Mouse (Mus musculus): ENCODE results near the gene Rimklb. TPM values are rescaled to one million over a fixed set of nuclear protein-coding genes. Genes with fewer than 3 reads are reported as not detected.

The Rimklb gene
- polyA plus RNA-seq, 1 experiment from 2014 or later: 27.6 TPM

DNA sequence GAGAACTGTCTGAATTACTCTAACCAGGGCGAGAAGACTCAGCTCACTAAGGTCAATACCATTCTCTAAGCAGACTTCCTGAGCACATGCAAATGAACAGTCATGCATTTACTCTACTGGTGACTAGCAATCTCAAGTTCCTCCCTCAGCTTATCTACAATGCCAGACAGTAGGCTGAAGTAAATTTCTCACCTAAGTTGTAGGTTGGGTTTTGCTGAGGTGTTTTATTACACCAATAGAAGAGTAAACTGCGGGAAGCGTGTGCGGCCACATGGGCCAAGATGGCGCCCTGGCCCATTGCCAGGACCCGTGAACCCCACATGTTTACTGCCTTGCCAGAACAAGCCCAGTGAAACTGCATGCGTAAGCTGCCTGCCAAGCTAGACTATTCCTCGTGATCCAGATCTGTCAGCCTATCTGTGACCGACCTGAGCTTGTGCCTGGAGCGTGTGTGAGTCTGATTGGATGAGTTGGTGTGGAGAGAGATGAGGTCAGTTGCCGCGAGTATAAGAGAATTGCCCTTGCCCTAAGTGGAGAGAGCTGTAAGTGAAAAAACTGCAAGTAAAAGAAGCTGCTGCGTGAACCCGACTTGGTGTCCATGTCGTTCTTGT, 29.4 kb downstream of the Rimklb start:
- H3K27me3 ChIP-seq: no peaks in the 10 kb centered on the region
- no peaks in the 10 kb centered on the region for H3K9me3 ChIP-seq
- 0 out of 2 replicates have a peak, but pooled peaks have one; percentile 15 for ATAC-seq (ENCODE audit: insufficient number of reproducible peaks, insufficient read depth, low FRiP score, low TSS enrichment, low read depth)
- no peak overlapping the region for H3K9ac ChIP-seq
- H3K4me3 ChIP-seq: no peak overlapping the region
- H3K27ac ChIP-seq: no peak overlapping the region
- H3K4me2 ChIP-seq: no peak overlapping the region
- H3K36me3 ChIP-seq: peaks cover 67% of the 10 kb centered on the region
- H3K4me1 ChIP-seq: no peaks in the 10 kb centered on the region
- 89% methylated on average over 15 of the region's 15 CpGs for WGBS

GRCm38 (mm10) chr6:122466092-122466713, 32.4 kb downstream of the Rimklb start:
- no peaks in the 10 kb centered on the region for H3K9me3 ChIP-seq
- no peak overlapping the region for H3K9ac ChIP-seq
- H3K4me2 ChIP-seq: no peak overlapping the region
- 0 out of 2 replicates have a peak, but pooled peaks have one; percentile 6 for ATAC-seq (ENCODE audit: insufficient number of reproducible peaks, insufficient read depth, low FRiP score, low TSS enrichment, low read depth)
- no peaks in the 10 kb centered on the region for H3K4me1 ChIP-seq
- no peaks in the 10 kb centered on the region for H3K27me3 ChIP-seq
- H3K36me3 ChIP-seq: peaks cover 68% of the 10 kb centered on the region
- H3K27ac ChIP-seq: no peak overlapping the region
- no peak overlapping the region for H3K4me3 ChIP-seq
- WGBS: 91% methylated on average over 3 of the region's 3 CpGs

DNA sequence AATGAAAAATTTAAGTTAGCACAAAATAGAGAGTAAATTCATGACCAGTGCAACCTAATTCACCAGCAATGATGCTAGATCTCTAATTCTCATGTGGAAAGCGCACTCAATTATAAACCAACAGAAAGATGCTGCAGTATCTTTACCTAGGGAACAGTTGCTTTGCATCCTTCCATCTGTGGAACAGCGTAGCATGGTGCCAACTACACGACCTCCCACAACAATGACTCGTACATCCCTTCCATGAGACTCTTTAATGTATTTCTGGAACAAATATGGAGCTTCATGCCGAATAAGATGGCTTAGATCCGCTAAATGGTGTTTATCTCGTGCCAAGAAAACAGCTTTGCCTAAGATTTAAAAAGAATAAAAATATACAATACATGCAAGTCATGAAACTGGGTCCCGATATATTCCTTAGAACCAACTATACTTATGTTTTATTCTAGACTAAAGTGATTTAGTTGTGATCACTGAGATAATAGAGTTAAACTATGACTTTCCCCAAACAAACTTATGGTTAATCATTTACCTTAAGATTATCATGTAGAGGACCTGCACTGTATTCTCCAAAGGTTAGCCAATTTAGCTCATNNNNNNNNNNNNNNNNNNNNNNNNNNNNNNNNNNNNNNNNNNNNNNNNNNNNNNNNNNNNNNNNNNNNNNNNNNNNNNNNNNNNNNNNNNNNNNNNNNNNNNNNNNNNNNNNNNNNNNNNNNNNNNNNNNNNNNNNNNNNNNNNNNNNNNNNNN, 39.4 kb downstream of the Rimklb start:
- 93% methylated on average over 8 of the region's 8 CpGs for WGBS

GRCm38 (mm10) chr6:122447848-122448247, 50.7 kb downstream of the Rimklb start:
- Histone ChIP-seq H3K36me3 (peaks cover 15% of the 10 kb centered on the region), H3K27ac (no peak overlapping the region), H3K9ac (no peak overlapping the region), H3K27me3 (no peaks in the 10 kb centered on the region), H3K4me2 (no peak overlapping the region), H3K9me3 (no peaks in the 10 kb centered on the region), H3K4me3 (no peak overlapping the region), H3K4me1 (no peaks in the 10 kb centered on the region)
- ATAC-seq (ENCODE audit: insufficient number of reproducible peaks, insufficient read depth, low FRiP score, low TSS enrichment, low read depth): no peak
- WGBS: 73% methylated on average over 7 of the region's 7 CpGs

More for the DNA sequence above, 39.4 kb downstream of the Rimklb start:
- no peaks in the 10 kb centered on the region for H3K27me3 ChIP-seq
- peaks cover 52% of the 10 kb centered on the region for H3K36me3 ChIP-seq
- H3K9ac ChIP-seq: no peak overlapping the region
- H3K4me3 ChIP-seq: no peak overlapping the region
- H3K4me1 ChIP-seq: no peaks in the 10 kb centered on the region
- no peak overlapping the region for H3K4me2 ChIP-seq
- no peaks in the 10 kb centered on the region for H3K9me3 ChIP-seq
- no peak for ATAC-seq (ENCODE audit: insufficient number of reproducible peaks, insufficient read depth, low FRiP score, low TSS enrichment, low read depth)
- no peak overlapping the region for H3K27ac ChIP-seq

GRCm38 (mm10) chr6:122445215-122445614, 53.3 kb downstream of the Rimklb start:
- WGBS: 80% methylated on average over 6 of the region's 6 CpGs
- Histone ChIP-seq H3K36me3 (peaks cover 11% of the 10 kb centered on the region), H3K27me3 (no peaks in the 10 kb centered on the region), H3K4me1 (no peaks in the 10 kb centered on the region), H3K9ac (no peak overlapping the region), H3K4me3 (no peak overlapping the region), H3K27ac (no peak overlapping the region), H3K9me3 (no peaks in the 10 kb centered on the region), H3K4me2 (no peak overlapping the region)
- ATAC-seq (ENCODE audit: insufficient number of reproducible peaks, insufficient read depth, low FRiP score, low TSS enrichment, low read depth): no peak

- Histone ChIP-seq H3K4me2 (no peak overlapping the region), H3K4me1 (no peaks in the 10 kb centered on the region), H3K27ac (no peak overlapping the region), H3K9me3 (no peaks in the 10 kb centered on the region), H3K27me3 (no peaks in the 10 kb centered on the region), H3K4me3 (no peak overlapping the region), H3K36me3 (no peaks in the 10 kb centered on the region), H3K9ac (no peak overlapping the region)
- ATAC-seq (ENCODE audit: insufficient number of reproducible peaks, insufficient read depth, low FRiP score, low TSS enrichment, low read depth): no peak
- 50% methylated on average over 4 of the region's 4 CpGs for WGBS
Measured at GRCm38 (mm10) chr6:122440632-122441226, 57.8 kb downstream of the Rimklb start.

- WGBS: 87% methylated on average over 4 of the region's 4 CpGs
- Histone ChIP-seq H3K4me1 (no peaks in the 10 kb centered on the region), H3K4me3 (no peak overlapping the region), H3K27me3 (no peaks in the 10 kb centered on the region), H3K9me3 (no peaks in the 10 kb centered on the region), H3K4me2 (no peak overlapping the region), H3K9ac (no peak overlapping the region), H3K36me3 (no peaks in the 10 kb centered on the region), H3K27ac (no peak overlapping the region)
- no peak for ATAC-seq (ENCODE audit: insufficient number of reproducible peaks, insufficient read depth, low FRiP score, low TSS enrichment, low read depth)
Measured at GRCm38 (mm10) chr6:122439249-122439648, 59.3 kb downstream of the Rimklb start.

GRCm38 (mm10) chr6:122435270-122435669, 63.3 kb downstream of the Rimklb start:
- Histone ChIP-seq H3K4me1 (no peaks in the 10 kb centered on the region), H3K27ac (no peak overlapping the region), H3K4me2 (no peak overlapping the region), H3K9ac (no peak overlapping the region), H3K36me3 (no peaks in the 10 kb centered on the region), H3K27me3 (no peaks in the 10 kb centered on the region), H3K4me3 (no peak overlapping the region), H3K9me3 (no peaks in the 10 kb centered on the region)
- WGBS: 93% methylated on average over 2 of the region's 2 CpGs
- no peak for ATAC-seq (ENCODE audit: insufficient number of reproducible peaks, insufficient read depth, low FRiP score, low TSS enrichment, low read depth)

GRCm38 (mm10) chr6:122427456-122427855, 71.1 kb downstream of the Rimklb start:
- peaks cover 3% of the 10 kb centered on the region; the same call in 1 of the 2 replicates for H3K9me3 ChIP-seq
- no peak overlapping the region for H3K4me3 ChIP-seq
- H3K4me2 ChIP-seq: no peak overlapping the region
- no peak overlapping the region for H3K9ac ChIP-seq
- H3K36me3 ChIP-seq: no peaks in the 10 kb centered on the region
- no peaks in the 10 kb centered on the region for H3K4me1 ChIP-seq
- H3K27me3 ChIP-seq: no peaks in the 10 kb centered on the region
- H3K27ac ChIP-seq: no peak overlapping the region
- 89% methylated on average over 7 of the region's 7 CpGs for WGBS
- no peak for ATAC-seq (ENCODE audit: insufficient number of reproducible peaks, insufficient read depth, low FRiP score, low TSS enrichment, low read depth)

DNA sequence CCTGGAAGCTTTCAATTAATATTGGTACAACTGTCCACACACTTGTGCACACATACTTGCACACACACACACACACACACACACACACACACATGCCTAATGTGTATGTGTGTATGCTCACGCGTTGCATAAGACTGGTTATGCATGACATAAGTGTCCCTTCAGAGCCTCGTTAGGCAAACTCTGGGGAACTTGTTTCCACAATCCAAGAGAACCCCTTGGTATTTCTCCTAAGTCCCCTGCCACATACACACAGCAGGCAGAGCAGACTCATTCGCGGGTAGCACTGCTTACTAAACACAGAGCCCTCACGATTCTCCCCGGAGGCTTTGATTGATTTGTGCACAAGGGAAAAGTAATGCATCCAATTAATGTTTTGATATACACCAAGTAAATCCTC, 81.5 kb downstream of the Rimklb start:
- Histone ChIP-seq H3K9me3 (no peaks in the 10 kb centered on the region), H3K4me2 (no peak overlapping the region), H3K36me3 (no peaks in the 10 kb centered on the region), H3K4me3 (no peak overlapping the region), H3K27me3 (no peaks in the 10 kb centered on the region), H3K27ac (no peak overlapping the region), H3K9ac (no peak overlapping the region), H3K4me1 (peaks cover 24% of the 10 kb centered on the region)
- ATAC-seq (ENCODE audit: insufficient number of reproducible peaks, insufficient read depth, low FRiP score, low TSS enrichment, low read depth): no peak
- WGBS: 38% methylated on average over 7 of the region's 7 CpGs

DNA sequence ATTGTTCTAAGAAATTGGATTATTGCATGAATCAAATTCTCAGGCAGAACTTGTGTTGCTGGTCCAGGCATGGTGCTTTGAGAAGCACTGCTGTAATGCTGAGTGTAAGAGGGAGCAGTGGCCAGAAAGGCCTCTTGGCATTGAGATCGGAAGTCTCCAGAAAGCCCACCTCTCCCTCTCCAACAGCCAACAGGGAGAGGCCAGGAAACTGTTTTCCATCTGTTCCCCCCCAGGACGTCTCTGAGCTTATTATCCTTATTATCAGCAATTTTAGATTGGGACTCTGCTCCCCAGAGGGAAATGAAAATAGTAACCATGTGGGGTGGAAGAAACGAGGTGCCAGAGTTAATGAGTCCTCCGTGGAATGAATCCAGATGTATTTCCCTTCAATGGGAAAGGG, 82.2 kb downstream of the Rimklb start:
- Histone ChIP-seq H3K4me1 (peaks cover 24% of the 10 kb centered on the region), H3K36me3 (no peaks in the 10 kb centered on the region), H3K9me3 (no peaks in the 10 kb centered on the region), H3K4me3 (no peak overlapping the region), H3K4me2 (no peak overlapping the region), H3K9ac (0 out of 2 replicates have a peak overlapping the region, but pooled peaks have one; percentile 36), H3K27ac (peak overlapping the region; percentile 33; the same call in 1 of the 2 replicates), H3K27me3 (no peaks in the 10 kb centered on the region)
- no peak for ATAC-seq (ENCODE audit: insufficient number of reproducible peaks, insufficient read depth, low FRiP score, low TSS enrichment, low read depth)
- 18% methylated on average over 4 of the region's 4 CpGs for whole genome bisulfite sequencing

Measured in embryonic facial prominence, embryonic 13.5 days (tissue).